Mouse (Mus musculus) G1E (cell line): ENCODE results near the gene Ccdc185. TPM values are rescaled to one million over a fixed set of nuclear protein-coding genes. Genes with fewer than 3 reads are reported as not detected.

Source experiments
- ATAC-seq: 2 replicates; pipeline ENCODE4 v1.8.0; 2016; ENCODE audit warnings: mild to moderate bottlenecking; ENCODE audit not compliant: insufficient number of reproducible peaks, poor library complexity, low FRiP score, severe bottlenecking; ENCODE audit errors: extremely low read depth
- DNase-seq: peaks from one replicate; pipeline ENCODE4 v3.0.0; 2012; ENCODE audit warnings: low spot score
- H3K27me3 ChIP-seq: 2 replicates; pipeline ENCODE4 v1.6.1; 2012; ENCODE audit warnings: mild to moderate bottlenecking, low read length, inconsistent platforms; ENCODE audit not compliant: insufficient read depth
- H3K36me3 ChIP-seq: replicated peaks from 2 replicates; pipeline ENCODE3; 2012; ENCODE audit warnings: mild to moderate bottlenecking, inconsistent platforms
- H3K4me1 ChIP-seq: 2 replicates; pipeline ENCODE4 v1.6.1; 2012; ENCODE audit warnings: low read depth, low read length, inconsistent platforms, mixed read lengths; ENCODE audit not compliant: insufficient read depth
- H3K4me3 ChIP-seq: 2 replicates; pipeline ENCODE4 v1.5.1; 2012; ENCODE audit warnings: low read depth, mild to moderate bottlenecking, inconsistent platforms, low read length, moderate library complexity, mixed read lengths
- H3K9me3 ChIP-seq: replicated peaks from 2 replicates; pipeline ENCODE4 v1.6.1; 2012; ENCODE audit warnings: inconsistent platforms
- CTCF ChIP-seq: IDR thresholded peaks from 2 replicates; pipeline ENCODE4 v1.5.1; 2012; ENCODE audit warnings: low read depth, low read length, inconsistent platforms, mixed read lengths
- GATA1 ChIP-seq: IDR thresholded peaks from 2 replicates; pipeline ENCODE4 v1.6.1; 2012; ENCODE audit warnings: borderline replicate concordance, low read length, inconsistent platforms, mixed read lengths
- GATA2 ChIP-seq: IDR thresholded peaks from 2 replicates; pipeline ENCODE4 v1.6.1; 2012; ENCODE audit warnings: low read depth, low read length, inconsistent platforms, borderline replicate concordance
- POLR2AphosphoS5 ChIP-seq: IDR thresholded peaks from 2 replicates; pipeline ENCODE4 v1.6.1; 2012; ENCODE audit warnings: low read depth, low read length, inconsistent platforms; ENCODE audit not compliant: insufficient replicate concordance
- TAL1 ChIP-seq: conservative IDR thresholded peaks from 2 replicates; pipeline ENCODE4 v1.6.1; 2012; ENCODE audit warnings: low read depth, low read length, inconsistent platforms, mixed read lengths
- polyA plus RNA-seq: library from polyadenylated mRNA; stranded (reverse); fragments of >175 nt; gene quantifications from 2 replicates; pipeline ENCODE4 v1.2.3, GENCODE M21; 2012
- total RNA-seq, 2 experiments: library from RNA; stranded (forward) in 1 of 2; stranded (reverse) in 1 of 2; fragments of 200-1000 nt in 1 of 2; fragments of >200 nt in 1 of 2; fragmentation: Nextera tagmentation in 1 of 2; gene quantifications; 2 replicates each; pipeline ENCODE4 v1.2.3; 2014 to 2017

Gene Ccdc185
- total and polyA plus RNA-seq, 3 experiments: 0.11 TPM; not detected in 2

- TF ChIP-seq GATA1 (no peak), CTCF (no peak), GATA2 (no peak), POLR2AphosphoS5 (no peak), TAL1 (no peak)
- DNase-seq (no peak), ATAC-seq (no peak)
- no peaks in the 10 kb centered on the region for H3K4me1 ChIP-seq
- no peaks in the 10 kb centered on the region for H3K36me3 ChIP-seq
- H3K27me3 ChIP-seq: no peaks in the 10 kb centered on the region
- H3K4me3 ChIP-seq: no peak overlapping the region
- H3K9me3 ChIP-seq: peaks cover 62% of the 10 kb centered on the region
Observed at GRCm38 (mm10) chr1:182727541-182727940, 21.4 kb downstream of the Ccdc185 start.

GRCm38 (mm10) chr1:182714236-182714935 lies 34.6 kb downstream of the Ccdc185 start:
- H3K27me3 ChIP-seq: no peaks in the 10 kb centered on the region
- peaks cover 64% of the 10 kb centered on the region for H3K9me3 ChIP-seq
- no peaks in the 10 kb centered on the region for H3K4me1 ChIP-seq
- no peak for ATAC-seq
- no peak for DNase-seq
- TF ChIP-seq TAL1 (no peak), GATA1 (no peak), GATA2 (no peak), POLR2AphosphoS5 (no peak), CTCF (no peak)
- no peak overlapping the region for H3K4me3 ChIP-seq
- no peaks in the 10 kb centered on the region for H3K36me3 ChIP-seq

GRCm38 (mm10) chr1:182711360-182711933 lies 37.5 kb downstream of the Ccdc185 start:
- ATAC-seq (no peak), DNase-seq (no peak)
- no peak for TF ChIP-seq GATA2
- TF ChIP-seq TAL1: no peak
- no peak for TF ChIP-seq POLR2AphosphoS5
- TF ChIP-seq CTCF: no peak
- H3K36me3 ChIP-seq: no peaks in the 10 kb centered on the region
- peaks cover 52% of the 10 kb centered on the region for H3K9me3 ChIP-seq
- no peak overlapping the region for H3K4me3 ChIP-seq
- H3K27me3 ChIP-seq: no peaks in the 10 kb centered on the region
- H3K4me1 ChIP-seq: no peaks in the 10 kb centered on the region

- H3K4me1 ChIP-seq: no peaks in the 10 kb centered on the region
- H3K9me3 ChIP-seq: peaks cover 27% of the 10 kb centered on the region
- no peak for TF ChIP-seq TAL1
- no peak for TF ChIP-seq POLR2AphosphoS5
- TF ChIP-seq GATA2: no peak
- TF ChIP-seq GATA1: no peak
- TF ChIP-seq CTCF: no peak
- no peak overlapping the region for H3K4me3 ChIP-seq
- no peaks in the 10 kb centered on the region for H3K36me3 ChIP-seq
- no peaks in the 10 kb centered on the region for H3K27me3 ChIP-seq
- ATAC-seq: no peak
- no peak for DNase-seq
Observed at GRCm38 (mm10) chr1:182707459-182707858, 41.5 kb downstream of the Ccdc185 start.

GRCm38 (mm10) chr1:182704882-182705281 lies 44.1 kb downstream of the Ccdc185 start:
- Histone ChIP-seq H3K27me3 (no peaks in the 10 kb centered on the region), H3K4me3 (no peak overlapping the region), H3K9me3 (peaks cover 27% of the 10 kb centered on the region), H3K36me3 (no peaks in the 10 kb centered on the region), H3K4me1 (no peaks in the 10 kb centered on the region)
- ATAC-seq (no peak), DNase-seq (no peak)
- TF ChIP-seq GATA1: no peak
- TF ChIP-seq TAL1: no peak
- TF ChIP-seq CTCF: no peak
- TF ChIP-seq GATA2: no peak
- TF ChIP-seq POLR2AphosphoS5: no peak

GRCm38 (mm10) chr1:182699392-182700347 lies 49.3 kb downstream of the Ccdc185 start:
- H3K27me3 ChIP-seq: no peaks in the 10 kb centered on the region
- no peaks in the 10 kb centered on the region for H3K36me3 ChIP-seq
- H3K4me1 ChIP-seq: no peaks in the 10 kb centered on the region
- peaks cover 47% of the 10 kb centered on the region for H3K9me3 ChIP-seq
- ATAC-seq: no peak
- DNase-seq: no peak
- TF ChIP-seq GATA1 (no peak), POLR2AphosphoS5 (no peak), GATA2 (no peak), TAL1 (no peak), CTCF (no peak)
- H3K4me3 ChIP-seq: no peak overlapping the region

Other genes starting within 250 kb of the Ccdc185 start
- not detected in 2 replicates for gene Capn2, start 231.6 kb downstream of the Ccdc185 start, total RNA-seq (2014; fragmentation: Nextera tagmentation)
- 0.12 and 0.33 TPM in 2 replicates for gene Capn2, start 231.6 kb downstream of the Ccdc185 start, total RNA-seq (2017)
- gene Capn2, start 231.6 kb downstream of the Ccdc185 start, polyA plus RNA-seq: not detected in 2 replicates
- gene Capn8, start 184.2 kb downstream of the Ccdc185 start, total RNA-seq (2014; fragmentation: Nextera tagmentation): not detected in 2 replicates
- gene Capn8, start 184.2 kb downstream of the Ccdc185 start, total RNA-seq (2017): not detected in 2 replicates
- not detected in 2 replicates for gene Capn8, start 184.2 kb downstream of the Ccdc185 start, polyA plus RNA-seq
- not detected in 2 replicates for gene Susd4, start 14.7 kb upstream of the Ccdc185 start, total RNA-seq (2014; fragmentation: Nextera tagmentation)
- not detected in 2 replicates for gene Susd4, start 14.7 kb upstream of the Ccdc185 start, total RNA-seq (2017)
- not detected in 2 replicates for gene Susd4, start 14.7 kb upstream of the Ccdc185 start, polyA plus RNA-seq
- not detected in 2 replicates for gene Tlr5, start 205.6 kb upstream of the Ccdc185 start, total RNA-seq (2014; fragmentation: Nextera tagmentation)
- 0.06 and 0.11 TPM in 2 replicates for gene Tlr5, start 205.6 kb upstream of the Ccdc185 start, total RNA-seq (2017)
- not detected in 2 replicates for gene Tlr5, start 205.6 kb upstream of the Ccdc185 start, polyA plus RNA-seq